Mouse (Mus musculus): ENCODE data around the gene Tor1b.

DNA sequence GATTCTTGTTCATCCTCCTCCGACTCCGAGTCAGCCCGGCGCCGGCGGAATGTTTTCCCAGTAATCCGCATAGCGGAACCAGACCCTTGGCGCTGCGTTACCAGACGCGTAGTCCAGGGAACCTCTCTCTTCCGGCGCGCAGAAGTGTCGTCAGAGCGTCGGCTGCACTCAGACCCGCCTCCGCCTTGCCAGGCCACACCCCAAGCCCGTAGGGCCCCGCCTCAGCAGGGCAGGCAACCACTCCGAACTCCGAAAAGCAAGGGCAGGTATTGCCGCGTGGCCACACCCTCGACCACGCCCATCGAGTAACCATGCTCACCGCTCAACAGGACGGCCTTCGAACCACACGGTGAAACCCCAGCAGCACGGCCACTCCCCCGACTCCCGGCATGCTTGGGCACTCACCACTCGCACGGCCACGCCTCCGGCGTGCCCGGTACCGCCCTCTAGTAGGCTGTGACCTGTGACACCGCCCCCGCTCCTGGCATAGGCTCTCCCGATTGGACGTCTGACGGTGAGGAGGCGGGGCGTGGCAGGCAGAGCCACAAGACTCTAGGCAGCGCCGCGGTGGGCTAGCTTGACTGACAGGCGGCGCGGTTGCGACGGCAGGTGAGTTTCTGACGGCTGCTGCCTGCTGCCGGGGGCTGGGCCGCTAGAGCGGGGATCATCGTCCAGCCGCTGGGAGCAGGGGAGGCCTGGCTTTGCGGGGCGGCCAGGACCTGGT lies 29.2 kb downstream of the Tor1b start, which contains the start of the genes BC005624 and Usp20:
- TF ChIP-seq EP300 (IDR thresholded peaks at IDR 0.05; ENCODE audit: low read depth) (no peak), CTCF (IDR thresholded peaks at IDR 0.05; ENCODE audit: low read depth) (peak; percentile 13; the same call in 1 of the 2 replicates)

Measured in heart, postnatal 0 days (tissue).